Mouse (Mus musculus) midbrain, embryonic 14.5 days (tissue): ENCODE data around the gene Phldb1. TPM values are rescaled to one million over a fixed set of nuclear protein-coding genes. Genes with fewer than 3 reads are reported as not detected.

Experiments
- ATAC-seq: fragments of 200-750 bp; cut with Nextera tagmentation; 2 replicates; pipeline ENCODE4 v1.8.0; 2017; ENCODE audit warnings: moderate number of reproducible peaks, moderate library complexity; ENCODE audit not compliant: low FRiP score, low TSS enrichment
- DNase-seq: peaks from one replicate; pipeline ENCODE4 v3.0.0-alpha.2; 2015
- H3K27ac ChIP-seq: fragments of 300-500 bp; sonication (generic); replicated peaks from 2 replicates; pipeline ENCODE4 v1.5.1; 2014; ENCODE audit warnings: mild to moderate bottlenecking, low read depth, low read length, moderate library complexity
- H3K27me3 ChIP-seq: fragments of 300-500 bp; sonication (generic); 2 replicates; pipeline ENCODE4 v1.6.1; 2014; ENCODE audit warnings: low read length, control low read depth, mixed read lengths; ENCODE audit not compliant: control insufficient read depth, insufficient read depth
- H3K36me3 ChIP-seq: fragments of 300-500 bp; sonication (generic); 2 replicates; pipeline ENCODE4 v1.6.1; 2014; ENCODE audit warnings: low read length, control low read depth; ENCODE audit not compliant: control insufficient read depth, insufficient read depth
- H3K4me1 ChIP-seq: fragments of 300-500 bp; sonication (generic); 2 replicates; pipeline ENCODE4 v1.6.1; 2014; ENCODE audit warnings: mild to moderate bottlenecking, antibody characterized with exemption, low read length, control low read depth; ENCODE audit not compliant: control insufficient read depth, insufficient read depth
- H3K4me2 ChIP-seq: fragments of 300-500 bp; sonication (generic); 2 replicates; pipeline ENCODE4 v1.6.1; 2014; ENCODE audit warnings: mild to moderate bottlenecking, low read length, moderate library complexity
- H3K4me3 ChIP-seq: fragments of 300-500 bp; sonication (generic); replicated peaks from 2 replicates; pipeline ENCODE4 v1.5.1; 2014; ENCODE audit warnings: low read depth, low read length
- H3K9ac ChIP-seq: fragments of 300-500 bp; sonication (generic); replicated peaks from 2 replicates; pipeline ENCODE4 v1.6.1; 2014; ENCODE audit warnings: mild to moderate bottlenecking, low read length, moderate library complexity
- H3K9me3 ChIP-seq: fragments of 300-500 bp; sonication (generic); 2 replicates; pipeline ENCODE4 v1.6.1; 2016; ENCODE audit warnings: low read length, control low read depth, mixed read lengths; ENCODE audit not compliant: control insufficient read depth
- WGBS: fragments of 180-500 bp; shearing (Covaris S2); extraction: QIAGEN DNeasy Blood & Tissue Kit; methylation state at CpG from one replicate; pipeline ENCODE4 v1.1.7; 2014; 5-methylcytosine and 5-hydroxymethylcytosine counted together
- polyA plus RNA-seq: library from polyadenylated mRNA; unstranded; fragments of >200 nt; fragmentation: Nextera tagmentation; extraction: Ambion mirVana; gene quantifications from 2 replicates; pipeline ENCODE4 v1.2.1, GENCODE M21; 2014

The Phldb1 gene
- polyA plus RNA-seq, 1 experiment from 2014 or later: 51.1 TPM

DNA sequence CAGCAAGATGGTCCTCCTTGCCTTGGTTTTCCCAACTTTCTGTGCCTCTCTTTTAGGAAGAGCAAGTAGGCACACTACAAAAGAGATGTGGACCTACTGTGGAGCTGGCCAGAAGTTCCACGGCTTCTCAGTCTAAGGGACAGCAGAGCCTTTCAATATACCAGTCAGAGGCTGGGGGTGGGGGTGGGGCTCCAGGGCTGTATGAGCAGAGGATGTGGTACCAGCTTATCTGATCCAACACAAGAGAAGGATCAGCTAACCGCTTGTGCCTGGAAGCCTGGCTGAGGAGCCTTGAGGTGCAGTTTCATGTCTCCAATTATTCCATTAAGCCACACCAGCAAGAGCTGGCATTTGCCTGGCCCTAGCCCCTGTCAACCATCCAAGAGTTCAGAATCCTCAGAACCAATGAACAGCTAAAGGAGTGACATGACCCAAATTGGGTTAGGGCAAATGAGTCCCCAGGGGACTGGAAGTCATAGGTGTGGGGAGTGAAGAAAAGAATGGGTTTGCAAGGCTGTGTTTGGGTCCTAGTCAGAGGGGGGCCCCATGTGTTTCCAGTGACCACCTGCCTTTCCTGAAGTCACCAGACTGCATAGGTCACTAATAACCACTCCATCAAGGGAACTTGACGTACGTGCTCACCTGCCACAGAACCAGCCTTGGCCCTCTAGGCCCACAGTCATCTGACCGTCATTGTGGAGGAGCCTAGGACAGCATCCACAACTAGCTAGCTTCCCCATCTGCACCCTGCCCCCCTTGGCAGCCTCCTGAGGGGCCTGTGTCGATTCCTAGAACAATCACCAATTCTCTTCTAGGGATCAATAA, 17.8 kb downstream of the Phldb1 start:
- Histone ChIP-seq H3K36me3 (peaks cover 60% of the 10 kb centered on the region), H3K27ac (no peak overlapping the region), H3K9me3 (no peaks in the 10 kb centered on the region), H3K4me3 (no peak overlapping the region), H3K9ac (no peak overlapping the region), H3K27me3 (no peaks in the 10 kb centered on the region), H3K4me1 (peaks cover 16% of the 10 kb centered on the region), H3K4me2 (no peak overlapping the region)
- DNase-seq (no peak), ATAC-seq (no peak)
- WGBS: 87% methylated on average over 6 of the region's 6 CpGs

DNA sequence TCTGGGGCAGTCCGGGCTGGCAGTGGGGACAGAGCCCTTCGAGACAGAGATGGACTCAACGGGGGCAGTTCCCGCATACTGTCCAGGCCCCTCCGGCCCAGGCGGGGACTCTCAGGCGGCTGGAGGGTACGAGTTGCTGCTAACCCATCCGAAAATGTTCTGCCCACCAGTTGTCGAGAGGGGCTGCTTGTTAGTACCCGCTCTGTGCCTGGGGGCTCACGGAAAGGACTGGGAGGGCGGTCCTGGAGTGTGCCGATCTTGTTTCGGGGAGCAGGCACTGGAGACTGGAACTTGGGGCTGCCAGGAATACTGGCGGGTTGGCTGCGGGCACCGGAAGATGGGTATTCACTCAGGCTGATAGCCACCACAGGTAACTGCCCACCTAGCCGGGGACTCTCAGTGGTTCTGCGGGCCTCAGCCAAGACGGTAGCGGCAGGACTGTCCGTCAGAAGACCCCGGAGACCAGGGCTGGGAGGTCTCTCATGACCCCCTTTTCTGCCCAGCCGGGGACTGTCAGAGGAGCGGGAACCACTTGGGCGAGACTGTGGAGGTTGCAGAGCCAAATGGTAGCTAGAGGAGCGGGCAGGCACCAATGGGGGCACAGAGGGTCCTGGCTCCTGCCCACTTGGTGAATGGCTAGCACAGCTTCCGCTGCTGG, 19.2 kb downstream of the Phldb1 start:
- ATAC-seq (no peak), DNase-seq (no peak)
- H3K4me3 ChIP-seq: no peak overlapping the region
- no peak overlapping the region for H3K9ac ChIP-seq
- peaks cover 72% of the 10 kb centered on the region for H3K36me3 ChIP-seq
- H3K9me3 ChIP-seq: no peaks in the 10 kb centered on the region
- H3K4me1 ChIP-seq: peaks cover 16% of the 10 kb centered on the region
- 94% methylated on average over 29 of the region's 29 CpGs for whole genome bisulfite sequencing
- no peaks in the 10 kb centered on the region for H3K27me3 ChIP-seq
- no peak overlapping the region for H3K4me2 ChIP-seq
- H3K27ac ChIP-seq: no peak overlapping the region

GRCm38 (mm10) chr9:44715109-44715508, 19.9 kb downstream of the Phldb1 start:
- Histone ChIP-seq H3K27ac (no peak overlapping the region), H3K4me3 (no peak overlapping the region), H3K4me2 (no peak overlapping the region), H3K9ac (no peak overlapping the region), H3K4me1 (peaks cover 11% of the 10 kb centered on the region), H3K9me3 (no peaks in the 10 kb centered on the region), H3K36me3 (peaks cover 79% of the 10 kb centered on the region), H3K27me3 (no peaks in the 10 kb centered on the region)
- no peak for DNase-seq
- no peak for ATAC-seq
- WGBS: 87% methylated on average over 17 of the region's 17 CpGs

GRCm38 (mm10) chr9:44713574-44713973, 21.4 kb downstream of the Phldb1 start:
- 62% methylated on average over 2 of the region's 2 CpGs for whole genome bisulfite sequencing
- Histone ChIP-seq H3K27me3 (no peaks in the 10 kb centered on the region), H3K36me3 (peaks cover 80% of the 10 kb centered on the region), H3K4me2 (no peak overlapping the region), H3K9ac (no peak overlapping the region), H3K27ac (no peak overlapping the region), H3K4me3 (no peak overlapping the region), H3K9me3 (no peaks in the 10 kb centered on the region), H3K4me1 (peaks cover 7% of the 10 kb centered on the region)
- DNase-seq: no peak
- ATAC-seq: no peak

DNA sequence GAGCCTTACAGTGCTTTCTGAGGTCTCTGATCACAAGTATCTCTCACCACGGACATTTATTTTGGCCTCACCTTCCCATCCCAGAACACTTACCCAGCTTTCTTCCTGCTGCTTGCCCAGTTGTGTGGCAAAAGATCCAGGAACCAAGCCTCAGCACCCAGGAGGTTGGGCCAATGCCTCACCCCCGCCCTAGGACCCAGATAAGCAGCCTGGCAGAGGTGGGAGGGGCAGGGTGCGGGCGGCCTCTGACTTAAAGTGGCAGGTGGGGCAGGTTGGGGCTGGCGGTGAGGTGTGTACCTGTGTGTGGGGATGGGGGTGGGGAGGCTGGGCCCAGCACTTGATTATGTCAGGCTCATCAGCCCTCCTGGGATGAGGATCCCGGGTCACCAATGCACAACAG, 21.9 kb downstream of the Phldb1 start:
- DNase-seq: no peak
- Histone ChIP-seq H3K9me3 (no peaks in the 10 kb centered on the region), H3K4me1 (peaks cover 12% of the 10 kb centered on the region), H3K36me3 (peaks cover 77% of the 10 kb centered on the region), H3K27ac (no peak overlapping the region), H3K4me3 (no peak overlapping the region), H3K9ac (no peak overlapping the region), H3K27me3 (no peaks in the 10 kb centered on the region), H3K4me2 (no peak overlapping the region)
- ATAC-seq: no peak
- WGBS: 90% methylated on average over 6 of the region's 6 CpGs

GRCm38 (mm10) chr9:44711602-44712001, 23.4 kb downstream of the Phldb1 start:
- Histone ChIP-seq H3K9me3 (no peaks in the 10 kb centered on the region), H3K4me3 (no peak overlapping the region), H3K27ac (no peak overlapping the region), H3K27me3 (no peaks in the 10 kb centered on the region), H3K4me1 (peaks cover 16% of the 10 kb centered on the region), H3K36me3 (peaks cover 75% of the 10 kb centered on the region), H3K4me2 (no peak overlapping the region), H3K9ac (no peak overlapping the region)
- DNase-seq (no peak), ATAC-seq (no peak)
- WGBS: 70% methylated on average over 17 of the region's 17 CpGs

- peaks cover 16% of the 10 kb centered on the region for H3K4me1 ChIP-seq
- H3K9ac ChIP-seq: no peak overlapping the region
- H3K4me3 ChIP-seq: no peak overlapping the region
- peaks cover 75% of the 10 kb centered on the region for H3K36me3 ChIP-seq
- no peak for ATAC-seq
- no peaks in the 10 kb centered on the region for H3K27me3 ChIP-seq
- H3K4me2 ChIP-seq: no peak overlapping the region
- no peaks in the 10 kb centered on the region for H3K9me3 ChIP-seq
- WGBS: 87% methylated on average over 5 of the region's 5 CpGs
- H3K27ac ChIP-seq: no peak overlapping the region
- no peak for DNase-seq
Observed at GRCm38 (mm10) chr9:44710213-44710612, 24.8 kb downstream of the Phldb1 start.

- no peak for ATAC-seq
- Histone ChIP-seq H3K4me3 (no peak overlapping the region), H3K9me3 (no peaks in the 10 kb centered on the region), H3K27ac (no peak overlapping the region), H3K9ac (no peak overlapping the region), H3K36me3 (peaks cover 75% of the 10 kb centered on the region), H3K4me2 (no peak overlapping the region), H3K4me1 (peaks cover 16% of the 10 kb centered on the region), H3K27me3 (no peaks in the 10 kb centered on the region)
- DNase-seq: peak; percentile 62
- WGBS: 57% methylated on average over 2 of the region's 2 CpGs
Observed at GRCm38 (mm10) chr9:44709600-44709999, 25.4 kb downstream of the Phldb1 start.

GRCm38 (mm10) chr9:44708925-44709324, 26.1 kb downstream of the Phldb1 start:
- 20% methylated on average over 6 of the region's 6 CpGs for WGBS
- H3K9ac ChIP-seq: 0 out of 2 replicates have a peak overlapping the region, but pooled peaks have one; percentile 20

More at GRCm38 (mm10) chr9:44708925-44709324, 26.1 kb downstream of the Phldb1 start:
- no peak overlapping the region for H3K4me3 ChIP-seq
- no peaks in the 10 kb centered on the region for H3K9me3 ChIP-seq
- no peak overlapping the region for H3K27ac ChIP-seq
- H3K4me2 ChIP-seq: peak overlapping the region; percentile 48
- no peaks in the 10 kb centered on the region for H3K27me3 ChIP-seq
- peaks cover 75% of the 10 kb centered on the region for H3K36me3 ChIP-seq
- 0 out of 2 replicates have a peak, but pooled peaks have one; percentile 25 for ATAC-seq
- peaks cover 16% of the 10 kb centered on the region for H3K4me1 ChIP-seq
- peak; percentile 47 for DNase-seq
